Mouse (Mus musculus) fibroblast of lung, adult 2 months (primary cell): ENCODE results near the gene Fbxw18.
"Not testable (repeated sequence)": the region's sequence is repeated elsewhere in the genome, so short reads cannot be mapped to it uniquely, and the experiment has no call there.

Experiments
- DNase-seq: peaks from one replicate; pipeline ENCODE4 v3.0.0-alpha.2; 2011; ENCODE audit warnings: low read depth

Gene Fbxw18

DNA sequence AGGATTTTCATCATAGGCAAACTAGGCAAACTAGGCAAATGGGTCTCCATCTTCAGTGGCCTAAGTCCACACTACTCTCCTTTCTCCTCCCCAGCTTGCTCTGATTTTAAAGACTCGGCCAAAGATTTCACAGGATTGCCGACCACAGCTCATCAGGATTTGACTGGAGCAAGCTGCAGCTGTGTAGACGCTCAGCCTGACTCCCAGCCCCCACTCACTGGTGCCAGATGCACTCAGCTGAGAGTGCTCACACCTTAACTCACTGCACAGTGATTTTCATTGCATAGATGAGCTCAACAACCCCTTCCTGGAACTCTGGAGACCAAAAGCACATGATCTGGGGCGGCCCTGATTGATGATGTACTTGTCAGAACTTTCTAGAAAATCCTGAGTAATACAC, at the start of gene Fbxw18:
Gene Fbxw18, minus strand, starts transcription at position 101 of the 400 bp plus-strand sequence.
- not testable (repeated sequence) for DNase-seq

GRCm38 (mm10) chr9:109745989-109746388, 43.5 kb upstream of the Fbxw18 start, which contains the start of gene Fbxw26:
TSS of gene Fbxw26 (minus strand) at chr9:109746089.
- not testable (repeated sequence) for DNase-seq

- no peak for DNase-seq
Observed at GRCm38 (mm10) chr9:109685299-109685698, 17.2 kb downstream of the Fbxw18 start.

- not testable (repeated sequence) for DNase-seq
Observed at GRCm38 (mm10) chr9:109664552-109664951, 37.9 kb downstream of the Fbxw18 start, which contains the start of gene Fbxw25. TSS of gene Fbxw25 (minus strand) at chr9:109664652.
